Mouse (Mus musculus) ovary, postnatal 14 days (tissue): ENCODE data around the gene Dnajc13.

Source experiments
- DNase-seq: peaks from one replicate; pipeline ENCODE4 v3.0.0; 2022; ENCODE audit warnings: low spot score

Dnajc13 gene

GRCm38 (mm10) chr9:104254408-104255180 is 8.1 kb downstream of the Dnajc13 start:
- DNase-seq, result no peak

- no peak for DNase-seq
Observed at GRCm38 (mm10) chr9:104252637-104253036, 10.1 kb downstream of the Dnajc13 start.

DNA sequence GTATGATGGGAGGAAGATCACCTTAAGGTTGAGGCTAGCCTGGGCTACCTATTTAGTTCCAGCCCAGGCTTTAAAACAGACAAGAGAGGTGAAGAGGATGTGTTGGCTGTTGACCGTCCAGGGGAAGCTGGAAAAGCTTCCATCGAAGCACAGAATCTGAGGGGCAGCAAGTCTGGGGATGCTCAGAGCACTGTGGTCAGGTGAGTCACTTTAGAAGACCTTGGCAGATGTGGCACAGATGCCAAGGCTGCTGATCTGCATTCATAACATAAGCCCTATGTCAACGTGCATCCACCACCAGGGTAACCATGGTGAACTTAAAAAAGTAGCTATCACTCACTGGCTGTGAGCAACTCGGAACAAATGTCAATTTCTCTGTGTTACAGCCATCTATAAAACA is 11.0 kb downstream of the Dnajc13 start:
- DNase-seq, result no peak

- no peak for DNase-seq
Observed at GRCm38 (mm10) chr9:104251111-104251510, 11.6 kb downstream of the Dnajc13 start.

- no peak for DNase-seq
Observed at GRCm38 (mm10) chr9:104247307-104247987, 15.3 kb downstream of the Dnajc13 start.

GRCm38 (mm10) chr9:104243799-104244466 is 18.8 kb downstream of the Dnajc13 start:
- DNase-seq, result no peak

DNA sequence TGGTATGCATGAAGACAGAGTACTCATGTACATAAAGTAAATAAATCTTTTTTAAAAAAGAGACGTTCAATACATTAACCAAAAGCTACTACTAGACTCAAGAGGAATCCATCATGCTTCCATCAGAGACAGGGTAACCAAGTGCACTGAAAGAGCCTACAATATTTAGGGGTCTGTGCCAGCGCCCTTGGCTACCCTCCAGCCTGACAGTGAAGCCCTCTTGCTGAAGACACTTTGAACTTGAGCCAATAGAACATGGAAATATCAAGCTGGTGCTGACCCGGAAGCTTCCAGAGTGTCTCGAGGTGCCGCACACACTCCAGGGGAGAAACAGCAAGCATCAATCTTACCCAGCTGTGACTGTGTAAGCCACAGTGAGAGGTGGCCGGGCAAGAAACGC is 22.6 kb downstream of the Dnajc13 start:
- DNase-seq, result no peak

GRCm38 (mm10) chr9:104239076-104239475 is 23.7 kb downstream of the Dnajc13 start:
- DNase-seq, result no peak

GRCm38 (mm10) chr9:104236256-104236930 is 26.3 kb downstream of the Dnajc13 start:
- DNase-seq, result no peak

DNA sequence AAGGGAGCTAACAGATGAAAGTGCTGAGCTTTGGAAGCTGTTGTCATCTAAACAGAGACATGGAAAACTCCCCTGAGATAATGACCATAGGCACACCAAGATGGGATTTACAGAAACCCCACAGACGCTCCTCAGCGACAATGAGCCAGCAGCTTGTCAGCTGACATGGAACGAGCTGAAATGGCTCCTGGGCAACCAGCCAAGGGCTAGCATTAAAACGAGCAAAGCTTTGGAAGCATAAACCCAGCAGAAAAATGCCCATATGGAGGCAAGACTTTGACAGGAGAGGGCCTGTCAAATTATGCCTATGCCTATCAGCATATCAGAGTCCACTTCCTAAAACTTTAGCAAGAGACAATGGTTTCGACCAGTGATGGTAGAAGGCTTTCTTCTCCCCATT is 27.0 kb downstream of the Dnajc13 start:
- no peak for DNase-seq

GRCm38 (mm10) chr9:104233815-104234214 is 28.9 kb downstream of the Dnajc13 start:
- DNase-seq, result no peak

- DNase-seq, result no peak
Observed at GRCm38 (mm10) chr9:104233060-104233459, 29.7 kb downstream of the Dnajc13 start.

DNA sequence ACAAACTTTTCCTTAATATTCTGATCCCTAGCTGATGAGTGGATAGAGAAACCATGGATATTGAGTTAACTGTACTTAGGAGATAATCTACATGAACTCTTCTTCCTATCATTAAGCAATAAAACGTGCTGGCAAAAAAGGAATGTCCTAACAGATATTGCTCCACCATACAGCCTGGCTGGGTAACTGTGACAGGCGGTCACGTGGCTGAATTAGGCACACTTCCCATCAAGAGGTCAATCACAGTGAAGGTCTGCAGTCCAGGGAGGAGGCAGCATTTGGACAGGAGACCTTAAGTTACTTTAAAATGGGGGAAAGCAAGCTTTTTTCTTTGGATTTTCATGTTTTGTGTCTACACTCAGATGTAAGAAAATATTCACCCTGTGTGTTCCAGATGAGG is 30.7 kb downstream of the Dnajc13 start:
- no peak for DNase-seq

GRCm38 (mm10) chr9:104211402-104211801 is 51.3 kb downstream of the Dnajc13 start:
- no peak for DNase-seq

DNA sequence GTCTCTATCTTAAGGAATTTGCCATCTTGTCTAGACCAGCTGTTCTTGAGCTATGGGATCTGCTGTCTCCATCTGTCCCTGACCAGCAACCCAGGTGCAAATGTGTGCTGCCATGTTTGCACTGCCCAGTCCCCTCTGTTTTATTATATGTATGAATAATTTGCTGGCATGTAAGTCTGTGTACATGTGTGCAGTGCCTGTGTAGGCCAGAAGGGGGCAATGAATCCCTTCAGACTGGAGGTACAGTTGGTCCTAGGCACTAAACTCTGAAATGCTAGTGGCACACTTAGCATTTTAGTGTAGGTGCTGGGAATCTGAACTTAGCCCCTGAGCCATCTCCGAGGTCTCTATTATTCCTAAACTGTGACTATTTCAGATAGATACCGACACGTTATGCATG is 58.9 kb downstream of the Dnajc13 start:
- peak; percentile 20 for DNase-seq

- no peak for DNase-seq
Observed at GRCm38 (mm10) chr9:104194528-104194927, 68.2 kb downstream of the Dnajc13 start.

- no peak for DNase-seq
Observed at GRCm38 (mm10) chr9:104193900-104194299, 68.8 kb downstream of the Dnajc13 start.

DNA sequence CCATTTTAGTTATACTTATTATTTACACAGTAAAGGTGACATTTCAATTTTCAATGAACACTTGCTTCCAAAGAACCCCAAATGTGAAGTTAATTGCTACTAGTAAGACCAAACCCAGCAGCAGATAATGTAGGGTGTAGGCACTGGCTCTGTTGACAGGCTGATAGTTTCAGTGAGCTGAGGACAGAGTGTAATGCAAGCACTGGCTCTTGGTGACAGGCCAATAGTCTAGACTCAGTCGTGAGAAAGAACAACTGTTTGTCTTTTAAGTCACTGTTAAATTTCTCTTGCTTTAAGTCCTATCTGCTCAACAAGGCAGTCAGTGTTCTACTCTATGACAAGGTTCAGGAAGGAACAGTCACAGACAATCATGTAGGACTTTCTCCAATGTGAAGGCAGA is 69.4 kb downstream of the Dnajc13 start:
- no peak for DNase-seq

GRCm38 (mm10) chr9:104192513-104192912 is 70.2 kb downstream of the Dnajc13 start:
- DNase-seq, result no peak

GRCm38 (mm10) chr9:104189657-104190056 is 73.1 kb downstream of the Dnajc13 start:
- no peak for DNase-seq

GRCm38 (mm10) chr9:104188704-104189103 is 74.0 kb downstream of the Dnajc13 start:
- no peak for DNase-seq

DNA sequence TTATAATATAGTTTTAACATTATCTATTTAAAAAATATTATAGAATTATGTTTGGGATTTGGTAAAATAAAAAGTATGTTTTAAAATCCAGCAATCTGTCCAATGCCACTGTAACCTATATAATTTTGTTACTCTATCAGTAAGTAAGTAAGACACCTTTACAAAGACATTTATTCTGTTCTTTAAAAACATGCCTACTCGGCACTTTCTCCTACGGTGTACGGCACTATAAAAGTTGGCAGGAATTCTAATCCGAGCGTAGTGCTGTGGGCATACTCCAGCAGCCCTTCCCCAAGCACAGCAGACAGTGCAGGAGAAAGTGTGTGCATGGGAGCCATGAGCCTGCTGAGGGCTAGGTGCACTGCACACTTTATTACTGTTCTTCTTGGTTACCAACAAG is 75.7 kb downstream of the Dnajc13 start:
- no peak for DNase-seq

DNA sequence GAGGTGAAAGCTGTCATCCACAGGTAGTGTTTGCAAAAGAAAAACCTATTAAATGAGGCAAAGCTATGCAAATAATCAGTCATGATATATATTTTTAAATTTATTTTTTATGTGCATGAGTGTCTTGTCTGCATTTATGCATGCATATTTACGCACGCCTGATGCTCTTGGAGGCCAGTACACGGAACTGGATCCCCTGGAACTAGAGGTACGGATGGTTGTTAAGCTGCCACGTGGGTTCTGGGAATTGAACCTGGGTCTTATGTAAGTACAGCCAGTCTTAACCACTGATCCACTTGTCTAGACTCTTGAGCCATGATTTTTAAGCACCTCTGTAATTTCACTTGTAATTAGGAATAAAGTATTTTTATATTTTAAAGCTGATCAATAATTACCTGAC is 79.5 kb downstream of the Dnajc13 start:
- DNase-seq, result no peak
